Mouse (Mus musculus) liver, adult (tissue): ENCODE measurements around the gene Tec.

Experiments used
- GATA4 ChIP-seq: IDR thresholded peaks from 2 replicates; pipeline ENCODE4 v1.6.1; 2014; ENCODE audit warnings: mild to moderate bottlenecking, low read length; ENCODE audit not compliant: insufficient replicate concordance

Gene Tec

GRCm38 (mm10) chr5:72868091-72868875, at the start of gene Tec:
Tec (minus strand) TSS chr5:72868483.
- no peak; the same call in 1 of the 2 replicates for TF ChIP-seq GATA4

GRCm38 (mm10) chr5:72916851-72917250, 48.6 kb upstream of the Tec start:
- no peak for TF ChIP-seq GATA4

GRCm38 (mm10) chr5:72916048-72916447, 47.8 kb upstream of the Tec start:
- TF ChIP-seq GATA4 = no peak

GRCm38 (mm10) chr5:72914633-72915561, 46.6 kb upstream of the Tec start:
- TF ChIP-seq GATA4 = no peak

GRCm38 (mm10) chr5:72913648-72914557, 45.6 kb upstream of the Tec start, which contains the start of gene Slain2:
Slain2 (plus strand) TSS chr5:72914304.
- TF ChIP-seq GATA4 = peak; percentile 4; the same call in 1 of the 2 replicates

- no peak for TF ChIP-seq GATA4
These were observed 43.0 kb upstream of the Tec start for GRCm38 (mm10) chr5:72911284-72911683.

GRCm38 (mm10) chr5:72910373-72910772, 42.1 kb upstream of the Tec start:
- no peak for TF ChIP-seq GATA4

GRCm38 (mm10) chr5:72909363-72909762, 41.1 kb upstream of the Tec start:
- no peak for TF ChIP-seq GATA4

GRCm38 (mm10) chr5:72908324-72908936, 40.1 kb upstream of the Tec start:
- no peak for TF ChIP-seq GATA4

- TF ChIP-seq GATA4 = no peak
These were observed 39.1 kb upstream of the Tec start for GRCm38 (mm10) chr5:72907402-72907801.

- no peak for TF ChIP-seq GATA4
These were observed 36.9 kb upstream of the Tec start for GRCm38 (mm10) chr5:72904903-72905790.

- no peak for TF ChIP-seq GATA4
These were observed 34.7 kb upstream of the Tec start for GRCm38 (mm10) chr5:72902876-72903516.

GRCm38 (mm10) chr5:72902312-72902711, 34.0 kb upstream of the Tec start:
- TF ChIP-seq GATA4 = no peak
